Mouse (Mus musculus) thymus, adult 2 months (tissue): Measurements from ENCODE around the gene Irf2bpl. TPM values are rescaled to one million over a fixed set of nuclear protein-coding genes. Genes with fewer than 3 reads are reported as not detected.

Experiments
- DNase-seq: peaks from one replicate; pipeline ENCODE4 v3.0.0; 2021
- H3K27ac ChIP-seq: fragments of 200-500 bp; 2 replicates; pipeline ENCODE4 v1.5.1; 2012; ENCODE audit warnings: low read length, control low read depth; ENCODE audit not compliant: control insufficient read depth, insufficient read depth
- H3K27me3 ChIP-seq: fragments of 200-500 bp; 2 replicates; pipeline ENCODE4 v1.6.1; 2012; ENCODE audit warnings: mild to moderate bottlenecking, low read length, moderate library complexity, mixed read lengths; ENCODE audit not compliant: control insufficient read depth, insufficient read depth
- H3K36me3 ChIP-seq: fragments of 200-500 bp; 2 replicates; pipeline ENCODE4 v1.6.1; 2012; ENCODE audit warnings: mild to moderate bottlenecking, low read length, moderate library complexity; ENCODE audit not compliant: control insufficient read depth, insufficient read depth
- H3K4me1 ChIP-seq: fragments of 200-500 bp; replicated peaks from 2 replicates; pipeline ENCODE4 v1.6.1; 2012; ENCODE audit warnings: low read length; ENCODE audit not compliant: control insufficient read depth, insufficient read depth
- H3K4me3 ChIP-seq: fragments of 200-500 bp; 2 replicates; pipeline ENCODE4 v1.5.1; 2012; ENCODE audit warnings: mild to moderate bottlenecking, low read length, control low read depth, moderate library complexity; ENCODE audit not compliant: control insufficient read depth, insufficient read depth
- CTCF ChIP-seq: fragments of 200-500 bp; IDR thresholded peaks from 2 replicates; pipeline ENCODE4 v1.5.1; 2012; ENCODE audit warnings: mild to moderate bottlenecking, control low read depth, low read length, moderate library complexity, borderline replicate concordance; ENCODE audit not compliant: control insufficient read depth, poor library complexity, insufficient read depth; ENCODE audit errors: extremely low read depth
- POLR2A ChIP-seq: fragments of 200-500 bp; IDR thresholded peaks from 2 replicates; pipeline ENCODE4 v1.6.1; 2012; ENCODE audit warnings: mild to moderate bottlenecking, low read length, control low read depth, moderate library complexity; ENCODE audit not compliant: control insufficient read depth, poor library complexity, insufficient read depth; ENCODE audit errors: extremely low read depth
- WGBS: fragments of 180-500 bp; shearing (Covaris S2); methylation state at CpG from one replicate; pipeline ENCODE4 v1.1.7; 2018; 5-methylcytosine and 5-hydroxymethylcytosine counted together
- polyA plus RNA-seq: library from polyadenylated mRNA; depleted of rRNA; stranded (reverse); fragments of >200 nt; gene quantifications from 2 replicates; pipeline ENCODE4 v1.2.3, GENCODE M21; 2012

Gene Irf2bpl
- polyA plus RNA-seq, 1 experiment: 38.6 TPM

DNA sequence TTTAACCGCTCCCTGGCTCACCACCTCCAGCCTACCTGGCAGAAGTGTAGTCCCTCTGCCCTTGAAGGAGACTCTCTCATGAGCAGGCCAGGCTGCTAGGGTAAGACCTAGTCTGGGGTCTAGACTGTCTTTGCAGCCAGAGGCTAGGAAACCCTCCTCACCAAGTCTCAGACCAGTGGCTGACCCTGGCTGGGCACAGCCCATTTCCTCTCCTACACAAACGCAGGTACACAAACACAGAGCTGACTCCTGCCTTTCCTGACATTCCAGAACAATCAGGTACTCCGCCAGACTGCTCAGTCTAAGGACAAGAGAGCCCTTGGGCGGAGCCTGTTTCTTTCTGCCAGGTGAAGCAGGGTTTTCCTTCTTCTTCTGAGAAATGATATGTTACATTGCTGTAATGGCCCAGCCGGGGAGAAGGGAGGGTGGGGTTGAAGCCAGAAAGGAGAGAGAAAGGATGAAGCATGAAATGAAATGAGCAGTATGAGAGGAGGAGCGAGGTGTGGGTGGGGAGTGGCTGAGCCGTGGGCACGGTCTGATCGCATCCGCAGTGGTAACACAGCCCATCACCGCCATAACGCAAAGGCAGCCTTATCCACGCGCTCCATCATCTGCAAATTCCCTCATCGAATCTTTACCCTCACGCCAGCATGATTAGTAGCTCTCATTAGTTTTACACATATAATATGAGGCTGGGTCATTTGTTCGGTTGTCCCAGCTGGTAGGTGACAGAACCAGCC is 34.6 kb upstream of the Irf2bpl start:
- 89% methylated on average over 17 of the region's 17 CpGs for WGBS
- DNase-seq: no peak
- Histone ChIP-seq H3K36me3 (no peaks in the 10 kb centered on the region), H3K27me3 (no peaks in the 10 kb centered on the region), H3K27ac (no peak overlapping the region), H3K4me1 (peaks cover 8% of the 10 kb centered on the region), H3K4me3 (no peak overlapping the region)
- TF ChIP-seq CTCF (no peak), POLR2A (no peak)

DNA sequence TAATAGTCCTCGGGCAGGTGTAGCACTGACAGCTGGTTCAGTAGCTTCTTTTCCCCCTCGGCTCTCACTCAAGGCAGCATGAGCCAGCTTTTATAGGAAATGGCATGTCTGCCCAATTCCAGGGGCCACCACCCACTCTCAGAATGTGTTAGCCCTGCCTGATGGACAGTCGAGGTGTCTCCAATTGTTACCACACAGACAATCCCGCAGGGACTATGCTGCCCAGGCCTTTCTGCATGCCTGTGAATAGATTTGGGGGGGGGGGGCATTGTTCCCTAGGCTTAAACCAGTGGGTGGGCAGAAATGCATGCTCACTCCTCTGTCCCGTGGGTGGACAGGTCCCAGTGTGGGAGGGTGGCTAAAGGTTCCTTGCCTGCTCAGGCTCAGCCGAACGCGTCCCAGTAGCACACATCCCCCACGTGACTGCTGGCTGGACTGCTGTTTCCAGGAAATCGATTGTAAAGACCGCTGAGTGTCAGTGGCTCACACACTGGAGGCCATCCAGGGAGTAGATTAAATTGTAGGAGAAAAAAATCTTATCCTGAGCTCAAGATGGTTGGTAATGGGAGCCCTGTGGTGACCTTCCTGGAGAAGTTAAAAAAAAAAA is 33.9 kb upstream of the Irf2bpl start:
- TF ChIP-seq CTCF (no peak), POLR2A (no peak)
- Histone ChIP-seq H3K36me3 (no peaks in the 10 kb centered on the region), H3K4me1 (peaks cover 11% of the 10 kb centered on the region), H3K27ac (no peak overlapping the region), H3K4me3 (no peak overlapping the region), H3K27me3 (no peaks in the 10 kb centered on the region)
- 68% methylated on average over 11 of the region's 11 CpGs for WGBS
- DNase-seq: no peak

- TF ChIP-seq CTCF (no peak), POLR2A (no peak)
- 95% methylated on average over 7 of the region's 7 CpGs for WGBS
- no peaks in the 10 kb centered on the region for H3K36me3 ChIP-seq
- no peak for DNase-seq
- H3K4me3 ChIP-seq: no peak overlapping the region
- H3K27me3 ChIP-seq: no peaks in the 10 kb centered on the region
- peaks cover 18% of the 10 kb centered on the region for H3K4me1 ChIP-seq
- H3K27ac ChIP-seq: no peak overlapping the region
Observed at GRCm38 (mm10) chr12:86916796-86917573, 32.4 kb upstream of the Irf2bpl start.

DNA sequence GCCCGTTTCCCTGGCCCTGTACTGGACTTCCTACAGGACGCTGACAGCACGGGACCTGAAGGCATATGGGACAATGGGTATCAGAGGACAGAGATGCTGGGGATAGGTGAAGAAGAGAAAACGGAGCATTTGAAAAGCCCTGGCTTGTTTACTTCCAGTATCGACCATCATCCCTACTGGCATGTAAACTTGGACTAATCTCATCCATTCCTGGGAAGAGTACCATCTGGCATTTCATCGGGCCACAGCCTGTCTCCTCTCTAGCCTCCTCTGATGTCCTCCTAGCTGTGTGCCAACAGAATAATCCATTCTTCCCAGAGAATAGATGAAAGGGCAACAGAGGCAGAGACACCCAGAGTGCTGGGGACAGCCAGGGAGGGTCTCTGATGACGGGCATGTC is 31.0 kb upstream of the Irf2bpl start:
- Histone ChIP-seq H3K4me1 (peaks cover 18% of the 10 kb centered on the region), H3K27ac (no peak overlapping the region), H3K27me3 (no peaks in the 10 kb centered on the region), H3K4me3 (no peak overlapping the region), H3K36me3 (no peaks in the 10 kb centered on the region)
- no peak for DNase-seq
- WGBS: 91% methylated on average over 7 of the region's 7 CpGs
- TF ChIP-seq CTCF (no peak), POLR2A (no peak)

DNA sequence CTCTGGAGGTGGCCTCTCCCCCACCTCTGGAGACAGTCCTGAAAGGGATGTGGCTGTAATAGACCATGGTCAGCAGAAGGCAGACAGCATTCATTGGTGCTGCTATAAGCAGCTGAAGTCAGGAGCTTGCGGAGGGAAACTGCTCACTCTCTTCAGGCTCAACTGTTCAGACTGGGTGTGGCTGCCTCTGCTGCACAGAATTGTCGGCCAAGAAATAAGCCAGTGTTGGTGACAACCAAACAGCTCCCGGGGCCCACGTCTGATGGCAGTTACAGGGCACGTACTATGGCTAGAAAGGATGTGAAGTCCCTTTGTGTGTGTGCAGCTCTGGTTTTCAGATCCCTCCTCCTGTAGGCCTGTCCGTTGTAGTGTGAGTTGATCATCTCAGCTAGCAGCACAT is 30.2 kb upstream of the Irf2bpl start:
- Histone ChIP-seq H3K27ac (no peak overlapping the region), H3K4me1 (peaks cover 24% of the 10 kb centered on the region), H3K36me3 (no peaks in the 10 kb centered on the region), H3K4me3 (no peak overlapping the region), H3K27me3 (no peaks in the 10 kb centered on the region)
- no peak for DNase-seq
- TF ChIP-seq CTCF (no peak), POLR2A (no peak)
- WGBS: 24% methylated on average over 6 of the region's 6 CpGs

GRCm38 (mm10) chr12:86914351-86914750 is 29.8 kb upstream of the Irf2bpl start:
- WGBS: 21% methylated on average over 2 of the region's 2 CpGs
- no peak overlapping the region for H3K4me3 ChIP-seq

More at GRCm38 (mm10) chr12:86914351-86914750, 29.8 kb upstream of the Irf2bpl start:
- Histone ChIP-seq H3K27ac (no peak overlapping the region), H3K27me3 (no peaks in the 10 kb centered on the region), H3K4me1 (peaks cover 24% of the 10 kb centered on the region), H3K36me3 (no peaks in the 10 kb centered on the region)
- TF ChIP-seq CTCF: no peak
- no peak for TF ChIP-seq POLR2A
- DNase-seq: no peak
